Mouse (Mus musculus) induced T-regulatory cell, adult 2 months (primary cell): ENCODE measurements at regions not wholly inside any gene's neighbourhood (a gene's known extent, or its start where the extent isn't known, plus 50 kb on each side); places are given as distances from the start of the nearest gene placed in this dataset.

Source experiments
- DNase-seq: peaks from one replicate; pipeline ENCODE4 v3.0.0-alpha.2; 2012; ENCODE audit warnings: low read depth

DNA sequence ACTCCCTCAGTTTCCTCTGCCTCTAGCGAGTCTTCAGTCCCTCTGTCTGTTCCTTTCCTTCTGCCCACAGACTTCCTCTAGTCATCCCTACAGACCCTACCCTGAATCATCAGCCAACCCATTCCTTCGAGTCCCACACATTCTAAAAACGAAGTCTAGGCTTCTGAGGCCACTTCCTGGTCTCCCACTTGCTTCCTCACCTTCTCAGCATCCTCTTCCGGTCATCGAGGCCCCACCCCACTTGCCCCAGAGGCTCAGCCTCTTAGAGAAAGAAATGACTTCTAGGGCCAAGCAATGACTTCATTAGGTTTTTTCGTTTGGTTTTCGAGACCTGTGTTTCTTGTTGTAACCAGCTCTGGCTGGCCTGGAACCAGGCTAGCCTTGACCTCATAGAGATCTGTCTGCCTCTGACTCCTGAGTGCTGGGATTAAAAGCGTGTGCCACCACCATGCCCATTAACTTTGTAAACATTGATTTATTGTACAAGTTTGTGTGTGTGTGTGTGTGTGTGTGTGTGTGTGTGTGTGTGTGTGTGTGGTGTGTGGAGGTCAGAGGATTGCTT, 57.4 kb upstream of the 1600014C23Rik start:
- DNase-seq, result no peak

DNA sequence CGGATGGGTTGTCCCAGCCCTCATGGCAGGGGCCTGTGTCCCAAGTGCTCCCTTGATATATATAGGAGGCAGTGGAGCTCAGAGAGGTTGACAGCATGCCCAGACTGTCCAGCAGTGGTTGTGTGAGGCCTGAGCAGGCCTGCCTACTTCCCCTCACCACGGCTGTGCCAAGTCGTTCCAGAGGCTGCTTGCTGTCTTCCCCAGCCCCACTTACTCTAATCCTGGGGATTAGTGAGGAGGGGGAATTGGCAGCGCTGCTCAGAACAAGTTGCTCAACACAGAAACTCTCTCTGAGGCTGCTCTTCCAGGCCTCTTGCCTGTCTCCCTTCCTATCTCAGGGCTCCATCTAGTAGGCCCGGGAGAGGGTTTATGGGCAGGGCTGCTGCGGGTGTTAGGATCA, 56.1 kb upstream of the 1600014C23Rik start:
- no peak for DNase-seq

DNA sequence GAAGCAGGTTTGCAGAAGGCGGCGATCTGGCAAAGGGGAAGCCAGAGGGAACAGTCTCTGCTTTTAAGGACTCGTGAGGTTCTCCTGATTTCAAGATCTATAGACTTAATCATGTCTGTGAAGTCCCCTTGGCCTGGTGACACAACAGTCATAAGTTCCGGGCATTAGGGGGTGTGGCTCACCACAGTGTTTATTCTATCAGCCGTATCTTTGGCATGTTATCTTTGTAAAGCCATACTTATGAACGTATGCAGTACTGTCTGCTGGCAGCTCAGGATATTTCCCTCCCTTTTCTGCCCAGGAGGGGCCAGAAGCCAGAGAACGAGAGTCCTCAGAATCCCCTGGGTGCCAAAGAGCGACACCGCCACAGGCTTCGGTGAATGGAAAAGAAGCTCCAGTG, 51.3 kb upstream of the 1600014C23Rik start:
- DNase-seq, result no peak

DNA sequence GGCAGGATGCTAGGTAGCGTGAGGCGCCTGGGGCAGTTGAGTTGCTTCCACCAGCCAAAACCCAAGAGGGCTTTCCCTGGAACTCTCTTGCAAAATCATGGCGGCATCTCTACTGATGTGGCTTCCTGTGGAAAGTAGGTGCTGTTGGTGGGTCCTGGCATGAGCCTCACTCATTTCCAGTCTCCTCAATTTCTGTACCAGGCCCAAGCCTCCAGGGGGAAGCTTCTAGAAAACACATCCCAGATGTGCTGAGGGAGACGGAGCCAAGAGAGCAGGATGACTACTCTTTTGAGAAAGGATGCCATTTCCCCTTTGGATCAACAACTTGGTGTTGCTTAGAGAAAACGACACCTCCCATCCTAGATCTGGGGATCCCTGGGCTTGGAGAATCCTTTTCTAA, 50.9 kb upstream of the 1600014C23Rik start:
- DNase-seq, result no peak
